In genomic region chr12:69198164-69198535, GRCm38 (mm10) we compare ENCODE assay signal across 8 mouse cellular contexts. TPM values are rescaled to one million over a fixed set of nuclear protein-coding genes. Genes with fewer than 3 reads are reported as not detected.
DNase-seq lines count a peak whose midpoint lies in the region; ATAC-seq and TF ChIP-seq lines count a peak whose summit lies in the region.

Gene Dnaaf2, minus strand, starts transcription at chr12:69198429.

- H3K4me1 ChIP-seq in forebrain, embryonic 14.5 days (ENCODE audit: control insufficient read depth, insufficient read depth, low read length) = peaks cover 11% of the 10 kb centered on the region
- H3K4me1 ChIP-seq in hindbrain, embryonic 10.5 days (replicated peaks) = peaks cover 31% of the 10 kb centered on the region
- H3K4me1 ChIP-seq in lung, adult 2 months (ENCODE audit: control insufficient read depth, insufficient read depth, low read length) = peaks cover 3% of the 10 kb centered on the region
- peaks cover 33% of the 10 kb centered on the region for H3K4me1 ChIP-seq in neural tube, embryonic 13.5 days (replicated peaks)

- peak within 1 kb of the TSS; percentile 87 for H3K9ac ChIP-seq in forebrain, embryonic 14.5 days (ENCODE audit: low read length)
- peak within 1 kb of the TSS; percentile 88 for H3K9ac ChIP-seq in neural tube, embryonic 13.5 days

- peak within 1 kb of the TSS; percentile 86 for H3K27ac ChIP-seq in forebrain, embryonic 14.5 days (ENCODE audit: low read depth, low read length)
- peak within 1 kb of the TSS; percentile 93 for H3K27ac ChIP-seq in hindbrain, embryonic 10.5 days
- H3K27ac ChIP-seq in layer of hippocampus, adult 2 months = peak within 1 kb of the TSS; percentile 95
- H3K27ac ChIP-seq in neural tube, embryonic 13.5 days (replicated peaks) = peak within 1 kb of the TSS; percentile 94

- TF ChIP-seq CTCF in layer of hippocampus, adult 2 months (conservative IDR thresholded peaks at IDR 0.05) = no peak
- no peak for TF ChIP-seq CTCF in lung, adult 2 months (IDR thresholded peaks at IDR 0.05; ENCODE audit: insufficient read depth, low read length)

- H3K27me3 ChIP-seq in forebrain, embryonic 14.5 days (replicated peaks; ENCODE audit: control insufficient read depth, insufficient read depth, low read length) = no peaks in the 10 kb centered on the region
- H3K27me3 ChIP-seq in hindbrain, embryonic 10.5 days (ENCODE audit: insufficient read depth, poor library complexity, severe bottlenecking) = no peaks in the 10 kb centered on the region
- no peaks in the 10 kb centered on the region for H3K27me3 ChIP-seq in neural tube, embryonic 13.5 days

- peak; percentile 40 for ATAC-seq in forebrain, embryonic 14.5 days
- ATAC-seq in neural tube, embryonic 13.5 days (ENCODE audit: low read depth) = peak; percentile 24

- H3K4me3 ChIP-seq in forebrain, embryonic 14.5 days (ENCODE audit: low read depth, low read length) = peak within 1 kb of the TSS; percentile 83
- H3K4me3 ChIP-seq in hindbrain, embryonic 10.5 days = peak within 1 kb of the TSS; percentile 92
- H3K4me3 ChIP-seq in layer of hippocampus, adult 2 months = peak within 1 kb of the TSS; percentile 100
- peak within 1 kb of the TSS; percentile 86 for H3K4me3 ChIP-seq in lung, adult 2 months (replicated peaks; ENCODE audit: extremely low read depth, low read depth, low read length)
- H3K4me3 ChIP-seq in neural tube, embryonic 13.5 days = peak within 1 kb of the TSS; percentile 84

- H3K36me3 ChIP-seq in forebrain, embryonic 14.5 days (ENCODE audit: control insufficient read depth, insufficient read depth, low read length) = peaks cover 25% of the 10 kb centered on the region
- H3K36me3 ChIP-seq in hindbrain, embryonic 10.5 days = peaks cover 42% of the 10 kb centered on the region
- H3K36me3 ChIP-seq in neural tube, embryonic 13.5 days = peaks cover 11% of the 10 kb centered on the region

- peak within 1 kb of the TSS; percentile 96 for H3K4me2 ChIP-seq in forebrain, embryonic 14.5 days (ENCODE audit: low read length)
- H3K4me2 ChIP-seq in neural tube, embryonic 13.5 days = peak within 1 kb of the TSS; percentile 97

- no peak for TF ChIP-seq POLR2A in lung, adult 2 months (IDR thresholded peaks at IDR 0.05; ENCODE audit: borderline replicate concordance, extremely low read depth, low read depth, low read length)

- DNase-seq in NIH3T3 (ENCODE audit: low read depth) = peak; percentile 84
- DNase-seq in c-Kit-positive CD71-positive TER-119-negative erythroid progenitor cells, embryonic 14.5 days (ENCODE audit: low read depth) = peak; percentile 69
- peak; percentile 68 for DNase-seq in forebrain, embryonic 14.5 days (ENCODE audit: low spot score)
- peak; percentile 84 for DNase-seq in hindbrain, embryonic 10.5 days (ENCODE audit: low spot score)
- peak; percentile 63 to 65 for DNase-seq in layer of hippocampus, adult 2 months (ENCODE audit: low spot score in 2 of 2)
- no peak for DNase-seq in lung, adult 2 months
- peak; percentile 46 for DNase-seq in urinary bladder, postnatal 25 days (ENCODE audit: low spot score)

- under 1% methylated on average over 18 of the region's 18 CpGs for WGBS in forebrain, embryonic 14.5 days
- WGBS in hindbrain, embryonic 10.5 days = under 1% methylated on average over 18 of the region's 18 CpGs
- WGBS in lung, adult 2 months = 1% methylated on average over 18 of the region's 18 CpGs
- WGBS in neural tube, embryonic 13.5 days = under 1% methylated on average over 18 of the region's 18 CpGs

- no peaks in the 10 kb centered on the region for H3K9me3 ChIP-seq in forebrain, embryonic 14.5 days (replicated peaks; ENCODE audit: control insufficient read depth, low read length)
- H3K9me3 ChIP-seq in hindbrain, embryonic 10.5 days = no peaks in the 10 kb centered on the region
- no peaks in the 10 kb centered on the region for H3K9me3 ChIP-seq in neural tube, embryonic 13.5 days

RNA-seq across cellular contexts. Expression of gene Dnaaf2, which starts in this region (rescaled TPM):
- 5.2 TPM in 2 replicates for polyA plus RNA-seq in forebrain, embryonic 14.5 days (2014; fragmentation: Nextera tagmentation; extraction: Ambion mirVana)
- 16.4 and 17.9 TPM in 2 replicates for polyA plus RNA-seq in hindbrain, embryonic 10.5 days (2016; fragmentation: Nextera tagmentation; extraction: Ambion mirVana)
- total RNA-seq in layer of hippocampus, adult 2 months (2021) = 1 to 10 TPM; 1.9 TPM
- polyA plus RNA-seq in lung, adult 2 months (2012; rRNA removed) = 4.0 and 5.0 TPM in 2 replicates
- 7.0 and 7.6 TPM in 2 replicates for polyA plus RNA-seq in neural tube, embryonic 13.5 days (2015; fragmentation: Nextera tagmentation; extraction: Ambion mirVana)
